Mouse (Mus musculus) hindbrain, embryonic 14.5 days (tissue): ENCODE data around the gene Fam160a1. TPM values are rescaled to one million over a fixed set of nuclear protein-coding genes. Genes with fewer than 3 reads are reported as not detected.

ENCODE experiments used
- ATAC-seq: fragments of 200-750 bp; cut with Nextera tagmentation; 2 replicates; pipeline ENCODE4 v1.8.0; 2017; ENCODE audit warnings: moderate number of reproducible peaks, mild to moderate bottlenecking, moderate TSS enrichment, moderate library complexity; ENCODE audit not compliant: low FRiP score
- DNase-seq: peaks from one replicate; pipeline ENCODE4 v3.0.0-alpha.2; 2015; ENCODE audit warnings: low spot score
- H3K27ac ChIP-seq: fragments of 300-500 bp; sonication (generic); 2 replicates; pipeline ENCODE4 v1.5.1; 2014; ENCODE audit warnings: mild to moderate bottlenecking, moderate library complexity
- H3K27me3 ChIP-seq: fragments of 300-500 bp; sonication (generic); 2 replicates; pipeline ENCODE4 v1.6.1; 2014; ENCODE audit warnings: mild to moderate bottlenecking, low read length, mixed read lengths; ENCODE audit not compliant: control insufficient read depth, insufficient read depth
- H3K36me3 ChIP-seq: fragments of 300-500 bp; sonication (generic); replicated peaks from 2 replicates; pipeline ENCODE4 v1.6.1; 2014; ENCODE audit not compliant: control insufficient read depth, insufficient read depth
- H3K4me1 ChIP-seq: fragments of 300-500 bp; sonication (generic); replicated peaks from 2 replicates; pipeline ENCODE4 v1.6.1; 2014; ENCODE audit warnings: antibody characterized with exemption, low read length, mixed read lengths; ENCODE audit not compliant: control insufficient read depth, insufficient read depth
- H3K4me2 ChIP-seq: fragments of 300-500 bp; sonication (generic); replicated peaks from 2 replicates; pipeline ENCODE4 v1.6.1; 2014; ENCODE audit warnings: mild to moderate bottlenecking, moderate library complexity
- H3K4me3 ChIP-seq: fragments of 300-500 bp; sonication (generic); replicated peaks from 2 replicates; pipeline ENCODE4 v1.5.1; 2014; ENCODE audit warnings: mild to moderate bottlenecking, low read length
- H3K9ac ChIP-seq: fragments of 300-500 bp; sonication (generic); 2 replicates; pipeline ENCODE4 v1.6.1; 2014
- H3K9me3 ChIP-seq: fragments of 300-500 bp; sonication (generic); 2 replicates; pipeline ENCODE4 v1.6.1; 2016; ENCODE audit warnings: low read length; ENCODE audit not compliant: control insufficient read depth
- WGBS: fragments of 180-500 bp; shearing (Covaris S2); extraction: QIAGEN DNeasy Blood & Tissue Kit; methylation state at CpG from one replicate; pipeline ENCODE4 v1.1.7; 2014; 5-methylcytosine and 5-hydroxymethylcytosine counted together
- polyA plus RNA-seq: library from polyadenylated mRNA; unstranded; fragments of >200 nt; fragmentation: Nextera tagmentation; extraction: Ambion mirVana; gene quantifications from 2 replicates; pipeline ENCODE4 v1.2.1, GENCODE M21; 2014

The Fam160a1 gene
- polyA plus RNA-seq, 1 experiment from 2014 or later = 0.37 TPM

DNA sequence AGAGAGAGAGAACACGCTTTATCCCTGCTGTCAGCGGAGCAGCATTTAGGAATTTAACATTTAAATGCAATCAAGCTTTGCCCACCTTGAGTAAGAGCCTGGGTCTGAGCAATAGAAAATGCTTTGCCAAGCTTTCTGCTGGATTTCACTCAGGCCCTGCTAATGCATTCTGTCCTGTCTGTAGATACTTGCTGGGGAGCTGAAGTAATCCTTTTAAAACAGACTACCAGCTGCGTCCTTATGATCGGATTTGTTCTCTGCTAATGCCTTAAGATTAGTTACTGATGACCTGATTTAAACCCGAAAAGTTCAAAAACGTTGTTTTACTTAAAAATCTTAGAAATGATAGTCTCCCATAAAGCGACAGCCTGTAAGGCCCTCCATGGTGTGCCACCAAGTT, 136.0 kb downstream of the Fam160a1 start:
- no peak for ATAC-seq
- Histone ChIP-seq H3K4me1 (no peaks in the 10 kb centered on the region), H3K27me3 (no peaks in the 10 kb centered on the region), H3K36me3 (no peaks in the 10 kb centered on the region), H3K4me2 (no peak overlapping the region), H3K27ac (no peak overlapping the region), H3K9me3 (no peaks in the 10 kb centered on the region), H3K9ac (no peak overlapping the region), H3K4me3 (no peak overlapping the region)
- WGBS = 81% methylated on average over 7 of the region's 7 CpGs
- no peak for DNase-seq

DNA sequence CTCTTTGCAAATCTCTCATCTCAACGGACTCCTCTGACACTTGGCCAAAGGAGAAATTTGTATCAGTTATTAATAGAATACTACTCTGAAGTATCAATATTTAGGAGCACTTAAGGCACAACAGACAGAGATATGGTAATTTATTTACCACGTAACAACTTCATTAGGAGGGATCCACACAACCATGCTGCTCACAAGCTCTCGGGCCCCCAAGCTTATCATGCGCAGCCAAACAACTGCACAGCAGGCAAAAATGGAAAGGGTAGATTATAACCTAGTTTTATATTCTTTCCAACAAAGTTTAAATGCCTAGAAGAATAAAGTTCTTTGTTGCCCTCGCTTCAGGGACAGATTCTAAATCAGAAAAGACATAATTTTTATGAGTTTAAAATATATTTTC, 137.1 kb downstream of the Fam160a1 start:
- no peak for ATAC-seq
- Histone ChIP-seq H3K4me2 (no peak overlapping the region), H3K9me3 (no peaks in the 10 kb centered on the region), H3K9ac (no peak overlapping the region), H3K27me3 (no peaks in the 10 kb centered on the region), H3K27ac (no peak overlapping the region), H3K36me3 (no peaks in the 10 kb centered on the region), H3K4me3 (no peak overlapping the region), H3K4me1 (no peaks in the 10 kb centered on the region)
- 87% methylated on average over 5 of the region's 5 CpGs for WGBS
- no peak for DNase-seq

DNA sequence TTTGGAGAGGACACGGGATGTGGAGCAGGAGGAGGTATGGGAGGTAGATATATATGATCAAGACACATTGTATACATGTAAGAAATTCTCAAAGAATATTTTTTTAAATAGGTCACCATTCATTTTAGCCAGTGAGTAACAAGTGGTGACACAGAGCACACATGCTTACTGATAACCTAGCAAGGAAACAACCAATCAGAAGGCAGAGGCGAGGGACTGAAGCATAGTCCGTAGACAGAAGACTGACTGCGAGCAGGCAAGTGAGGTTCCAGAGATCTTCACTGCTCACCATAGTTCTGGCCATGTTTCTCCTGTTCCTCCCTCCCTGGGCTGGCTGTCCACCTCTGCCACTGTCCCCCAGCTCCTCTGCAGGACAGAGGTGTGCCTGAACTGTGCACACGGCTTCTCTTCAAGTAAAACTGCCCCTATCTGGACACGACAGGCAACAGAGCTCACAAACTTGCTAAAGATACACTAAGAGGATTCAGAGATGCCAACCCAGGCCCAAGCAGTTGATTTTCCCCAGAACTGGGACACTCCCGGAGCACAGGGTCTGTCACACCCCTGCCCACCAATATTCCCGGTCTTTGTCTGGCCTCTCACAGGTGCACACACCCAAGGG, 137.7 kb downstream of the Fam160a1 start:
- Histone ChIP-seq H3K27me3 (no peaks in the 10 kb centered on the region), H3K4me3 (no peak overlapping the region), H3K9ac (no peak overlapping the region), H3K4me1 (no peaks in the 10 kb centered on the region), H3K9me3 (no peaks in the 10 kb centered on the region), H3K36me3 (no peaks in the 10 kb centered on the region), H3K4me2 (no peak overlapping the region), H3K27ac (no peak overlapping the region)
- ATAC-seq = no peak
- WGBS = 87% methylated on average over 8 of the region's 8 CpGs
- no peak for DNase-seq

DNA sequence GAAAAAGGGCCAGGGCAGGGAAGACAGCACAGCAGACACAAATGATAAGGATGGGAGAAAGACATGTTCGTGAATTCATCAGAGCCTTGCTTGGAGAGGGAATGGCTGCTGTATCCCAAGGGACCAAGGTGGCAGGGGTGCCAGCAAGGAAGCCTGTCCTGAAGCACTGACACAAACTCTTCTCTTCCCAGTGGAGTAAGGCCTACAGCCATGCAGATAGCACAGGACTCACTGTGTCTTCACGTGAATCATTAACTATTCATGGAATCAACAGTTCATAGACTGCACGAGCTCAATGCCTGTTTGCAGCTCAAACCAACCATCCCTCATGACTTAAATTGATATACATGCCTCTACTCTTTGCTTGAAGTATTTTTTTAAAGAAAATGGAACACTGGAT, 139.1 kb downstream of the Fam160a1 start:
- H3K9me3 ChIP-seq = no peaks in the 10 kb centered on the region
- H3K36me3 ChIP-seq = no peaks in the 10 kb centered on the region
- no peak for DNase-seq
- H3K4me3 ChIP-seq = no peak overlapping the region
- no peak overlapping the region for H3K27ac ChIP-seq
- H3K4me1 ChIP-seq = no peaks in the 10 kb centered on the region
- no peak overlapping the region for H3K9ac ChIP-seq
- H3K4me2 ChIP-seq = no peak overlapping the region
- no peaks in the 10 kb centered on the region for H3K27me3 ChIP-seq
- WGBS = 72% methylated on average over 3 of the region's 3 CpGs
- ATAC-seq = no peak

DNA sequence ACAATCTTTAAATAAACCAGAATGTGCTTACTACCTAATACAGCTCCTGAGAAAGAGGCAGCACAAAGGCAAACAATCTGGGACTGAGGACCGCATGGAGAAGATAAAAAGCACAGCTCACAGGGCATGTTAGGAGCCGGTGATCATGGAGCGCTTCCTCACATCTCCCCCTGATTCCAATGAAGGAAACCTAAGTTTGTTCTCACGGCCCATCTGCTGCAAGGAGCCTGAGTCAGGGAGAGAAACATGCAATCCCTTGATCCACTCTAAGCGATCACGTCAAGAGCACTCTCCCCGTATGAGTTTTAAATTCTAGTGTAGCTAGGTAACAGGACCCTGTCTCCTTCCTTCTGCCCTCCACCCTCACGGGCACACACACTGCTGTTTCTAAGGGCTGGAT, 140.0 kb downstream of the Fam160a1 start:
- H3K4me1 ChIP-seq = no peaks in the 10 kb centered on the region
- H3K36me3 ChIP-seq = no peaks in the 10 kb centered on the region
- no peak overlapping the region for H3K4me3 ChIP-seq
- H3K27ac ChIP-seq = no peak overlapping the region
- ATAC-seq (no peak), DNase-seq (no peak)
- no peak overlapping the region for H3K9ac ChIP-seq
- H3K9me3 ChIP-seq = no peaks in the 10 kb centered on the region
- H3K27me3 ChIP-seq = no peaks in the 10 kb centered on the region
- 79% methylated on average over 8 of the region's 8 CpGs for WGBS
- no peak overlapping the region for H3K4me2 ChIP-seq

DNA sequence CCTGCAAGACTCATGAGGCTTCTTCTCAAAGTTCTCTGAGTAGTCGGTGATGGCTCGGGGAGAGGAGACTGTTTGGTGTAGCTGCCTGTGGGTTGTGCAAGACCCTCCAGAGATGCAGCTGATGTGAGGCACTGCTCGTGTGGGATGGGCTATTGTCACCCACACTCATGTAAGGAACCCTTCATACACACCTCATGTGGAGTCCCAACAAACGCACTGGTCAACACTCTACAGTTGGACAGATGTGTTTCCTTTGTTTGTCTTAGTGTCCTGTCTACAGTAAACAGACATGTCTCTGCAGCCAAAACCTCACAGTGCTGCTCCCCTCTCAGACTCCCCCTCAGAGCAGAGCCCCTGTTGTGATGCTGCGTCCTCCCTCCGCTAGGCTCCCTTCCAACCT, 147.2 kb downstream of the Fam160a1 start:
- no peak for ATAC-seq
- no peaks in the 10 kb centered on the region for H3K36me3 ChIP-seq
- H3K4me3 ChIP-seq = no peak overlapping the region
- H3K4me1 ChIP-seq = no peaks in the 10 kb centered on the region
- 90% methylated on average over 6 of the region's 6 CpGs for WGBS
- no peak overlapping the region for H3K9ac ChIP-seq
- no peak overlapping the region for H3K4me2 ChIP-seq
- no peak overlapping the region for H3K27ac ChIP-seq
- DNase-seq = no peak
- H3K27me3 ChIP-seq = no peaks in the 10 kb centered on the region
- no peaks in the 10 kb centered on the region for H3K9me3 ChIP-seq

DNA sequence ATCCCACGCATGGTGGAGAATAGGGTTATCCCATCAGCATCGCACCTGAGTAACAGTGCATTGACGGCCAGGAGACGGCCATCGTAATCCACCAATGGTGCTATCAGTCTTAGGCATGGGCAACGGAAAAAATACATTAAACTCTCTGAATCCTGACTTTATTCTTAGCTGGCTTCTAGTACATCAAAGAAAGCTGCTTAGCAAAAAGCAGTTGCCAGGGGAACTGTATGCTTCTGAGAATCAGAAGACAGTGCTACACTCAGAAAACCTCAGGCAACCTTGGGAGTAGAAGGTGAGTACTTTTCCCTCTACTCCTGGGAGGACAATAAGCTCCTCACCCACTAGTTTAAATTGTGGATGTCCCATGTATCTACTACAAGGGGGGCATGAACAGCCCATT, 149.4 kb downstream of the Fam160a1 start:
- ATAC-seq (no peak), DNase-seq (no peak)
- no peaks in the 10 kb centered on the region for H3K27me3 ChIP-seq
- no peak overlapping the region for H3K9ac ChIP-seq
- no peak overlapping the region for H3K4me2 ChIP-seq
- no peak overlapping the region for H3K4me3 ChIP-seq
- no peaks in the 10 kb centered on the region for H3K4me1 ChIP-seq
- H3K27ac ChIP-seq = no peak overlapping the region
- no peaks in the 10 kb centered on the region for H3K36me3 ChIP-seq
- 89% methylated on average over 6 of the region's 6 CpGs for WGBS
- H3K9me3 ChIP-seq = no peaks in the 10 kb centered on the region

DNA sequence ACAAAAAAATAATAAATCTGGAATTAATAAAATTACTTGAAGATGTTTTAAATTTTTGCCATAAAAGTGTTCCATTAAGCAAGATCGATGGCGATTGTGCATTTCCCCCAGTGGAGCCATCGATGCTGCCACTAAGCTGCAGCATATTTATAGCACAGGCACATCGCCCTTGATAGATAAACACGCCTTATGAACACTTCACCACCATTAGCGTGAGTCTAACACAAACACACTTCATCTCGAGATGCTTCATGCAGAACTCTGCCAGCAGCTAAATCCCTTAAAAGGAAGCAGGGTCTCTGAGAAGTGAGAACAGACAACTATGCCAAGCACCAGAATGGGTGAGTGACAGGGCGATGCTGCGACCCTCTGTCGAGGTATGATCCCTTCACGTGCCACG, 150.4 kb downstream of the Fam160a1 start:
- H3K4me1 ChIP-seq = no peaks in the 10 kb centered on the region
- H3K9ac ChIP-seq = no peak overlapping the region
- H3K27me3 ChIP-seq = no peaks in the 10 kb centered on the region
- no peak overlapping the region for H3K4me3 ChIP-seq
- ATAC-seq = no peak
- no peaks in the 10 kb centered on the region for H3K36me3 ChIP-seq
- DNase-seq = no peak
- H3K27ac ChIP-seq = no peak overlapping the region
- no peaks in the 10 kb centered on the region for H3K9me3 ChIP-seq
- 83% methylated on average over 12 of the region's 12 CpGs for WGBS
- no peak overlapping the region for H3K4me2 ChIP-seq

DNA sequence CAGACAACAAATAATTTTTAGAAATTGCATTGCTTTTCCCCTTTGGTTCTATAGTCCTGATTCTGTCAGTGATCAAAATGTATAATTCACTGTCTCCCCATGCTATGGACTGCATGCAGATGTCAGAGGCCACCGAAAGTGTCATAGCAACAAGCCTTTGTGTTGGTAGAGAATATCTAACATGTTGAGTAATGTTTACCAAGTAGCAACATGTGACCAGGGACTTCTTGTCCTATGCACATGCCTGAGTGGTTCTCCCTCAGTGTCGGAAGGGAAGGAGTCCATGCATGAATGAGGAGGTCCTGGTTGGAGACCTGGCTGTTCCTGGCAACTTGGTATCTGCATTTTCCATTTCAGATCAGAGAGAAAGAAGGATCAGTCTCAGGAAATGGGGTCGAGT, 150.9 kb downstream of the Fam160a1 start:
- no peak overlapping the region for H3K27ac ChIP-seq
- H3K27me3 ChIP-seq = no peaks in the 10 kb centered on the region
- no peak overlapping the region for H3K4me3 ChIP-seq
- no peak overlapping the region for H3K4me2 ChIP-seq
- H3K9me3 ChIP-seq = no peaks in the 10 kb centered on the region
- WGBS = 69% methylated on average over 3 of the region's 3 CpGs
- H3K9ac ChIP-seq = no peak overlapping the region
- ATAC-seq (no peak), DNase-seq (no peak)
- no peaks in the 10 kb centered on the region for H3K36me3 ChIP-seq
- H3K4me1 ChIP-seq = no peaks in the 10 kb centered on the region

DNA sequence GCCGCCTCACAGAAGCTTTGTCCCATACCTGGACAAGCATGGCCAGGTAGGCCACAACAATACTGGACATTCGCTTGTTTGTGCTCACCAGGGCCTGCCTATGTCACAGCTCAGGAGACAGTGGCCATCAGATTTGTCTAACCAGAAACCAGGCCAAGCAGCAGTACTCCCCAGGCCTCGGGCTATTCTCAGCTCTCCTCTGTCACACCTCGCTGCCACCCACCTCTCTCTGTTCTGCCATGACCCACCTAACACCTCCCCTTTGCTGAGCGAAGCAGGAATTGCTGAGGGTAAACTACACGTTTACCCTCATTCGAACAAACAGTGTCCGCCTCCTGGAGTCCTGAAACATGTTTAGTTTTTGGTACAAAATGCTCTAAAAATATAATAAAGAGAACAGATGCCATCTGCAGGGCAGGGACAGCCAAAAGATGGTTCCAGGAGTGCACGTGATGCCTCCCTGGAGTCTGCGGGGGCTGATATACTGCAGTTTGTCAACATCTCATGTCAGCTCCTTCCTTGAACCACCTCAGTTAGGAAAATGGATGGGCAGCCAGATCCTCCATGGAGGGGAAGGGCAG, 152.4 kb downstream of the Fam160a1 start:
- Histone ChIP-seq H3K27ac (no peak overlapping the region), H3K9me3 (no peaks in the 10 kb centered on the region), H3K36me3 (no peaks in the 10 kb centered on the region), H3K9ac (no peak overlapping the region), H3K27me3 (no peaks in the 10 kb centered on the region), H3K4me1 (no peaks in the 10 kb centered on the region), H3K4me2 (no peak overlapping the region), H3K4me3 (no peak overlapping the region)
- WGBS = 86% methylated on average over 10 of the region's 10 CpGs
- DNase-seq (no peak), ATAC-seq (no peak)
